Mouse (Mus musculus): ENCODE results near the gene Cdkal1.
A peak's percentile ranks its signal among the peaks of the same experiment; 100 is the strongest.

The Cdkal1 gene

DNA sequence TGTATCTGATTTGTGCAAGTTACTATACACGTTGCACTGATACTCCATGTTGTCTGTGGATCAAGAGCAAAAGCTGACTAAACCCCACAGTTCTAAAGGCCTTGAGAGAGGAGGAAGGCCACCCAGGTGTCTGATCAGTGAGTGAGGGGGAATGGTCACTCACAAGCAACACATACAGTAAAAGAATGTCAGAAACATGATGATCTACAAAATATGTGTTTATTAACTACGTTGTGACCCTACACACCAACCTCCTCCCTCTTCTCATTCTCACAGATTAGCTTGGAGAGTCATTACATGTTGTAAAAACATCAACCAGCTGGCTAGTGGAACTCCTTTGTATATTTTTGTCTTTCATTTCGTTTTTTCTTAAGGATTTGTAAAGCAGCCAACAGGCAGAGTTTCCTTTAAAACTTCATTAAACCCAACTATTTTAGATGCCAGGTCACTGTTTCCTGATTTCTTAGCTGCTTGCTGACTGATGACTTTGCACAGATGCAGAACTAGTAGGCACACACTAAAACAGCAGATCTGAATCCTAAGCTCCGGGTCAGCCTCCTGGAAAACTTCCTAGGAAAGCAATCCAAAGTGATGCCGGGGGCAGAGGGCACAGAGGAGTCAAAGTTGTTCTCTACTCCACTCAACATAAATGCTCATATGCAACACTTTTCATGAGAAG, 157.0 kb downstream of the Cdkal1 start:
- DNase-seq (ENCODE audit: low spot score), result peak; percentile 8

DNA sequence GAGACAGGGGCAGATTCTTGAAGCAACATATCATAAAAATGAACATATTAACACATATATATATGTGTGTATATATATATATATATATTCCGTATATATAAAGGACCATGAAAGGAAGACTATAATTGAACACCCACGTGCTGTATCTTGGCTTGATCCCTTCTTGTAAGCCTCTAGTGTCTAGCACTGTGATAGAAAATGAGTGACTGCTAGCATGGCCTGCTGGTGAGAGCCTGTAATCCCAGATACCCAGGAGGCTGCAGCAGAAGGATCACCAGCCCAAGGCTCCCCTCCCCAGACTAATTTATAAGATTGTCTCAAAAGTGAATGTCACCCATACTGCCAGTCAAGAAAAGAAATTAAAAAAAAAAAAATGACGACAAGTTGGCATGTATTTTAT, 158.2 kb downstream of the Cdkal1 start:
- DNase-seq (ENCODE audit: low spot score), result no peak

DNA sequence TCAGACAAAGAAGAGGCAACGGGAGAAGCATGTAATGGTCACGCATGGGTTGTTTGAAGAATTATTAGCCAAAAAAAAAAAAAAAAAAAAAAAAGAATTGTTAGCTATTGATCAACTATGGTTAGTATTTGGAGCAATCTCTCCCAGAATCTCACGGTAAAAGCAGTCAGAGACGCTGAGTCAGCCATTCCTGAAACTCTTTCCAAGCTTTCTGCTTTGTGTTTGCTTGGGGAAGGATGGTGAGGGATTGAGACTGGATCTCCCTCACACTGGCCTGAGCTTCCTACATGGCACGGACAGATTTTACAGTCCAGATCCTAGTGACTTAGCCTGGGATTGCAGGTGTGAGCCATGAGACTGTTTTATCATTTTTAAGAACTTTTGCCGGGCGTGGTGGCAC, 164.7 kb downstream of the Cdkal1 start:
- DNase-seq (ENCODE audit: low spot score), result no peak

DNA sequence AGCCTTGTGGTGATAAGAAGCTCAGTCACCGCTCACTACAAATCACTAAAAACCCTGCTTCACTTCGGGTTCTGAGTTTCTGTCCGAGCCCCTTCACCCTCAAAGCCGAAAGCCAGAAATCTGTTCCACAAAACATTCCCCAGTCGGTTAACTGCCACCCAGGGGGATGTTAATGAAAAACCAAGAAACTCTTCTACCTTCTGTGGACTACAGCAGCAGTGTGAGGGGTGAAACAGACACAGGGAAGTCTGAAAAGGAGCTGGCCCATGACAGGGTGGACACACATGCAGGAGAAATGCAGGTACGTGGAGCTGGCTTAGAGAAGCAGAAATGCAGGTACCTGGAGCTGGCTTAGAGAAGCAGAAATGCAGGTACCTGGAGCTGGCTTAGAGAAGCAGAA, 166.6 kb downstream of the Cdkal1 start:
- DNase-seq (ENCODE audit: low spot score), result no peak

DNA sequence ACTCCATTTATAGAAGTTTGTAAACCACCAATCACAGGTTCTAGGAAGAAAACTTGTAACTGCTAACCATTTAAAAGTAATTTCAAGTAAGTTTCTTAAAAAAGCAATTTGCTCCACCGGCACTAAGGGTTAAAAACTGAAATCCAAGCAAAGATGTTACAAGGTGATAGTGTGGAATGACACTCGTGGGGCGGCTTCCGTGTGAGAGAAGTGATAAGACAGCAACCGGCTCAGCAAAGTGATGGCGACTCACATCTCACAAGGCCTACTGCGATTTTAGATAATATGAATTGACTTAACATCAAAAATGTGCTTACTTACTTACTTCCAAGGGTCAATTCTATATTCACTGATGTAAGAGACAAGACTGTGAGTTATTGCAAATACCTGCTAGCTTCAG, 167.6 kb downstream of the Cdkal1 start:
- DNase-seq (ENCODE audit: low spot score), result no peak

DNA sequence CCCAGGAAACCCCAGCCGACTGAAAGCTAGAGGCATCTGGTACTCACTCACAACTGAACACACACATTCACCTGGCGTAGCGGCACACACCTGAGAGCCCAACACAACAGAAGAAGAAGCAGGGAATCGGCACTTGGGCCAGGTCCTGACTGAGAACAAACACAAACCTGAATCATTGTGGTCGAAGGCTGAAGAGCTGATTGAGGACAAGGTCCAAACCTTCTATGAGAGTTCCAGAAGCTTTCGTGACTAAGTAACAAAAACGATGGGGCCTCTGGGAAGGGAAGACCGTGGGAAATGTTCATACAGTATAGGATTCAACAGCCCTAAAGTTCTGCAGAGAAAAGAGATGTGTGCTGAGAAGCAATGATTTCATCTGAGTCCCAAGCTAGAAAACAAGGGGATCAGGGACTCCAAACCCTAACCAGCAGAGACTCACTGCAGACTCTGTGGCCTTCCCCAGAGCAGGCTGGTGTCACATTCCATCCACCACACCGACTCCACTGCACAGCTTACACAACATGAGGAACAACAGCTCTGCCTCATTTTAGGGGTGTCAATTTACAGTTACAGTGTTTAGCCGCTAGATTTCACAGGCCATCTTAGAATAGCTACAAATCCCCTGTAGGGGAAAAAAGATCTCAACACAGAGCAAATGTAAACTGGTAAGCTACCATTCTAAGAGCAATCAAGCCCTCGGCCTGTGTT, 175.8 kb downstream of the Cdkal1 start:
- no peak for DNase-seq (ENCODE audit: low spot score)

DNA sequence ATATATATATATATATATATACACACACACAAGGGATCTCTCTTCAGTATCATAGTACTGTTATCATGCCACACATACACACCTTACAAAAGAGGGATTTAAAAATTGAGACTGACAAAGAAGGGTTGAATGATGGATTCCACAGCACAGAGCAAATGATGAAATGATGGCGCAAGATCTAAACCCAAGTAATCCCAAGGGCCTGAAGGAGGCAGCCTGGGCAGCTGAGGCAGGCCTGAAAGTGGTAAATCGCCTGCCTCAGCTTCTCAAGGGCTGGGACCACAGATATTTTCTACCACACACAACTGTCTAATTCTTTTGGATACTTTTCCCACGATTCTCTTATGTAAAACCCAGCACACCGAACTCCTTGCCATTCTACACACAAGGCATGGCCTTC, 177.9 kb downstream of the Cdkal1 start:
- no peak for DNase-seq (ENCODE audit: low spot score)

DNA sequence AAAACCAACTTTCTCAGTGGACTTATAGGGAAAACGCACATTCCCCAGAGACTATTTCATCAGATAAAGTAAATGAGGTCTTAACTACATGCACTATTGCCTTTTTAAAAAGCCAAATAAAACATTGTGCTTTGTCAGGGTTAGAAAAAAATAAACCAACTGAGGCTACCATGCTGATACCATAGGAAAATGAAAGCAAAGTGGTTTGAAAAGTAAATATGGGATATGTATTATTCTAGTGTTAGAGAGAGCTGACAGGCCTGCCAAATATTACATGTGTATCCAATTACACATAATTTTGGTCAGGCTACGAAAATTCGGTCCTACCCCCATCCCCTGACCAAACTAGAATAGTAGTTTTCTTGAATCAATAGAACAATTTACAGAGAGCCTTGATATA, 184.8 kb downstream of the Cdkal1 start:
- DNase-seq (ENCODE audit: low spot score), result no peak

DNA sequence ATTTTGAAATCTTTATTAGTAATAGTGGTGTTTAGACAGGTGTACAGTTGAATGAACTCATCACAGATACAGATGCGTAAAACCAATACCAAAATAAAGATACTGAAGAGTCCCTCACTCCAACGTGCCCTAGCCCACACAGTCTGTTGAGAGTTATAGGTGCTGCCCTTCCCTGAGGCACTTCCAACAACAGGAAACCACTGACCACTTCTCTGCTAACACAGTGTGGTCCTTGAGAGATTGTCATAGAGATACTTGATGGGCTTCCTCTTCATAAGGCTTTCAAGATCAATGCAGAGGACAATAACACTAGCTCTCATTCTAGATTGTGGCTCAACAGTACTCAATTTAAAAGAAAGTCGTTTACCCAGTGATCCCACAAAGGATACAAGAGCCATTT, 191.6 kb downstream of the Cdkal1 start:
- no peak for DNase-seq (ENCODE audit: low spot score)

DNA sequence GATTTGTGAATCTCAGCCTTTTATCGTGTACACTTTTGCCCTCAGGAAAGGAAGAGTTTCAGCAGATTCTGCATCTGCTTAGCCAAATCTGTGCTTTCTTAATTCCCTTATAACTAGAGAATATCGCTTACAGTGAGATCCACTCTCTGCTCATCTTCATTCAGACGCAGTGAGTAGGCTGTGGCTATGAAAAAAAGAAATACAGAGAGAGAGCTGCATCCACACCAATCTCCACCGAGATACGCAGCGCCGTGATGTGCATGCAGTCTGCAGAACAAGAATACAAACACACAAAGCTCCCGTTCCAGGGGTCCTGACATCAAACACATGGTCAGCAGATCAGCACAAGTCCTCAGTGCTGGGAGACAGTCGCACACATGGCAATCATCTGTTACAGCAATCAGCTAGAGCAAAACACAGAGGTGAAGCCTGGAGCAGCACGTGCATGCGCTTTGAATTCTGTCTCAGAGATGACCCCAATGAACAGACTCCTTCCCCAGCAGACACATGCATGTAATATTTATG, 199.6 kb downstream of the Cdkal1 start:
- DNase-seq (ENCODE audit: low spot score), result no peak

DNA sequence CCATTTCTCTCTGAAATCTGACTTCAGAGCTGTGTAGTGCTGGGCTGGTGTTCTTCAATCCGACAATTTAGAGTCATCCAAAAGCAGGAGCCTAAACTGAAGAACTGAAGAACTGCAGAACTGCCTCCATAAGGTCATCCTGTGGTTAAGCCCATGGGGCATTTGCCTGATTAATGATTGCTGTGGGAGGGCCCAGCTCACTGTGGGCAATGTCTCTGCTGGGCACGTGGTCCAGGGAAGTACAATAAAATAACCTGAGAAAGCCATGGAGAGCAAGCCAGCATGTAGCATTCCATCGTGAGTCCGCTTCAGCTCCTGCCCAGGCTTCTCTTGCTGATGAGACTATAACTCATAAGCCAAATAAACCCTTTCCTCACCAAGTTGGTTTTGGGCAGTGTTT, 202.1 kb downstream of the Cdkal1 start:
- no peak for DNase-seq (ENCODE audit: low spot score)

DNA sequence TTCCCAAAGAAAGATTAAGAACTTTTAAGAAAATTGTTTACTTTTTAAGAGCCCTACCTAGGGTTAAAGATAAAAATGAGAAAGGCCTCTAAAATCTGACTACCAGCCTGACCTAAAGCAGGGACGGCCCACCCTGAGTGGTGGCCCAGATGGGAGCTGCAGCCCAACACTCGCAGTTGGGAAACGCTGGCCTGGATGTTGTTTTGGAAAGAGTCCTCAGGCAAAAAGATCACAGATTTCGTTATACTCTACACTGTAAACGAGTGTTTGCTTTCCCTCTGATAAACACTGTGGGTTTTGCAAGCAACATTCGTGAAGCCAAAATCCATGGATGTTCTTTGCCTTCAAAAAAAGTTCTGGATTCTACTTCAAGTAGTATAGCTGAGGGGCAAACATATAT, 202.7 kb downstream of the Cdkal1 start:
- peak; percentile 39 for DNase-seq (ENCODE audit: low spot score)

DNA sequence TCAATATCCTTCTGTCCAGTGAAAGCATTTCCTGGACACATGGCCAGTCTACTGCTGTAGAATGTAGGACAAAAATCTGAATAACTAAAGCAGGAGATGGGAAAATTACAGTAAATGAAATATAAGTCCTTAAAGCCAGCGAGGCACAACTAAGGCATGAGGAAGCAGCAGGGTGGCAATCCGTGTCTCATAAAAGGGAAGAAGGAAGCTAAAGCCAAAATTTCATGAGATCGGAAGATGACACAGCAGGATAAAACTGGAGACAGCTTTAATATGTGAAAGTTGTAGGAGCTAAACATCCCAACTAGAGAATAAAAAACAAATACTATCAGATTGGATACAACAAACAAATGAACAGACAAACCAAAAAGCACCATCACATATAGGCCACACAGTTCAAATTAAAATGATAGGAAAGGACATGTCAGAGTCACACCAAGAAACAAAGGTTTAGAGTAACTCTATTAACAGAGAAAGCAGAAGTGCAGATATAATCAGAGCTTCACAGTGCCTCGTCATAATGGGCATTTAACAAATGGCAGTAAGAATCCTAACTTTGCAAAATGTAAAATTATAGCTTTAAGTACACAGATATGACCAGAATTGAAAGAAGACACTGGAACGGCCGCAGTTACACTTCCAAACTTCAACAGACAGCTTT, 204.8 kb downstream of the Cdkal1 start:
- no peak for DNase-seq (ENCODE audit: low spot score)

DNA sequence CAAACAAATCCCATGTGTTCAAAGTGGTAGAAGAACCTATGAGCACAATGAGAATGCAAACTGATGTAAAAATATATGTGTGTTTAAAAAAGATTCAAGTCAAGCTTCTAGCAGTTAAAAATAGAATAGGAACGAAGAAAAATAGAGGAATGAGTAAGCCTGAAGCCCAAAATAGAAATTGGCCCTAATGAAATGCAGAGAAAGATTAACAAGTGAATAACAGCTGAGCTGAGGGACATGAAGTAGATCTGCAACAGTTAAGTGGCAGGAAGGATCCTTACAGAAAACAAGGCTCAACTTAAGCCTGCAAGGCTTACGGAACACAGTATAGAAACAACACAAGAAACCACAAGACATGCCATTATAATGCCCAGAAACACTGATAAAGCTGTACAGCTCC, 205.9 kb downstream of the Cdkal1 start:
- DNase-seq (ENCODE audit: low spot score), result no peak

DNA sequence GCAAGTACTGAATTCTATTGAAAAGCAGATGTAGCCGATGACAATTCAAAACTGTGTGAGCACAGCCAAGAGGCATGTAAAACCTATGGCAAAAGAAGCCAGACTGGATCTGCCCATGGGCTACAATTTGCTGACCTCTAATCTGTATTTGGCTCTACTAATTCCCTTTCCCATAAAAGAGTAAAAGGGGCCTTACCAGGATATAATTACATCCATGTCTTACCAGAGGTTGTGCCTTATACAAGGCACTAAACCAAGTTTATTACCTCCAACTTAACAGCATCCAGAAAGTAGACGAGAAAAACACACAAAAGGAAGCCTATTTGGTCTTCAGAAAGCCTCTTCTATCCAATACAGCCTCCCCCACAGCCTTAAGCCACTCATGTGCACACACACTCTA, 213.2 kb downstream of the Cdkal1 start:
- DNase-seq (ENCODE audit: low spot score), result no peak

DNA sequence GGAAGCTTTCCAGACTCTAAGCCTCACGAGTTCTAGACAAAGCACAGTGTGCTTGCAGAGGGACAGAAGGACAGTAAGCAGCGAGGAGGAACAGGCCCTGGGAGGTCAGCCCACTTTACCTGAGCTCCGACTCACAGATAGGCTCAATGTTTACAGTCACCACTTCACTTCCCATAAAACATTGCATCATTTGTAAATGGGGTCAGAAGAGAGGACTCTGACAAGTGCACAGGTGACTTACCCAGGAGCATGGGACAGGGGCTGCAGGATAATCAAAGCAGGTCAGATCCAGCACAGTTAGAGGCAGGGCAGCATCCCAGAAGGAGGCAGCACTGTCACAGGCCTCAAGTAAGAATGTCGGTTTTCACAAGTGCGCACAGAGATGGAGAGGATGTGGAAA, 214.3 kb downstream of the Cdkal1 start:
- DNase-seq (ENCODE audit: low spot score), result no peak

DNA sequence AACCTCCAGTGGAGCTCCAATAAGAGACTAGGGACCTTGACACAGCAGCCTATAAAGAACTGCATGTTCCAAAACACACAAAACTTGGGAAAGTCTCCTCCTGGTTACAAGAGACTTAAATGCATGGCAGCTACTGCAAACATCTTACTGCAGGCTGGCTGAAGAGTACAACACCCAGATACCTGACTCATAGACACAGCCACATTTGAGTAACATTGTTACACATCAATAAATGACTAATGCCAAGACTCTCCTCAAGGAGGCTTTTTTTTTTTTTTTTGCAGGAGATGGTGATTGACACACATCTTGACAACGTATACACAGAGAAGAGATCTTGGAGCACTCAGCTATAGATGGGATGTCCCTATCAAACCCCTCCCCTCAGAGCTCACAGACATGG, 215.3 kb downstream of the Cdkal1 start:
- DNase-seq (ENCODE audit: low spot score), result no peak

DNA sequence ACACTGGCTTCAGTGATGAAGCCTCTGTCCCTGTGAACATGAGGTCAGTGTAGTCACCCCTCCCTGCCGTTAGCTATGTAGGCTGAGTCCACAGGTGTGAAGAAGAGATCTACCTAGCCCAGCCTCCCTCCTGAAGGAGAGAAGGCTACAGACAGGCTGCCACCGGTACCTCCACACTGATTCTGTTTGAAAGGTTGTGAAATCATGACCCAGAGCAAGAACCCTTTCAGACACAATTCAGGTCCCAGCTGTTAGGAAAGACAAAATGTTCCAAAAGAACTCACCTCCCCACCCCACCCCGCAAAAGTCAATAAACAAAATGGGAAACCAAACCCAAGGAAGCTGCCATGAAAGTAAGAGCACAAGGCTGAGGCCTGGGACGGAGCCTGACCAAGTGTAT, 217.2 kb downstream of the Cdkal1 start:
- no peak for DNase-seq (ENCODE audit: low spot score)

DNA sequence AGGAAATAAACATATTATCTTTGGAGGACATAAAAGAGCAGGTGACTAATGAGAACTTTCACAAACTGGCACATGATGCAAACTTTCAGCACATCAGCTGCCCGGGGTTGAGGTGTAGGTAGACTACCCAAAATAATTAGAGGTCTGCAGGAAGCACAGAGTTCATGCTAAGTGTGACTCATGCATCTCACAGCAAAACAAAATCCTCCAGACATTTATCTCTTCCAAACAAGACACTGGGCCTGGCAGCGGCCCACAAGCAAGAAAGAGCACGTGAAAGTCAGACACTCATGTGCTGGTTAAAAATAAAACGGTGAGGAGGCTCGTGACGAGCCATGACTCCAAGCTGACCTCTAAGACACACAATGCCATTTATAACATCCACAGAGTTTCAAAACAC, 217.7 kb downstream of the Cdkal1 start:
- peak; percentile 13 for DNase-seq (ENCODE audit: low spot score)

DNA sequence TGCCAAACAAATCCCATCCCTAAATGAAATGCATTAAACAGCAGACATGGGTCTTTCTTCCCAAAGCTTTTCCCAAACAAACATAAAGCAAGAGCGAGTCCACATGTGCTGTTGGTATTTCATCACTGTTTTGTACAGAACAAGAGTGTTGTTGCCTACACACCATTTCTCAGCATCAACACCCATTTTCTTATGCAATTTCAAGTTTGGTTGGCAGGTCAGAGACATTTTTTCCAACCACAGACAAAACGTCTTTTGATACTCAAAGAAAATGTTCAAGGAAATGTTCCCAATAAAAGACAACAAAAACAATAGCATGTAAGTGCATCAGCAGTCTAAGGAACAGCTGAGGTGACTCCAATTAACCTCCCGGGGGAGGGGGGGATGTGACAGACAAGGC, 219.9 kb downstream of the Cdkal1 start:
- no peak for DNase-seq (ENCODE audit: low spot score)

DNA sequence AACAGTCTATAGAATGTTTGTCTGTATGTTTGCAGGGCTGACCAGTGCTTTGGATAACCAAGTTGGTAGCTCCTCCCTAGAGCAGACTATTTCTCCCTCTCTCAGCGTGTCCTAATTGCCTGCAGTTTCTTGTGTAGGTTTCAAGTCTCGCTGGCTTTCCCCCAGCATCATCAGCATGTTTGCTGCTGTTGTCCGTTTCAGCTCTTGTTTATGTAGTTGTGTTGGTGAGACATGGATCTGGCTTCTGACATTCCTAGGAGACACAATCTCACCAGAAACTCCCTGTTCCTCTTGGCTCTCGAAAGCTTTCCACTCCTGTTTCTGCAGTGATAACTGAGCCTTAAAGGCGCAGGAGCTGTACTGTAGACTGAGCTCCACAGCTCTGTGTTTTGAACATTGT, 224.1 kb downstream of the Cdkal1 start:
- peak; percentile 36 for DNase-seq (ENCODE audit: low spot score)

DNA sequence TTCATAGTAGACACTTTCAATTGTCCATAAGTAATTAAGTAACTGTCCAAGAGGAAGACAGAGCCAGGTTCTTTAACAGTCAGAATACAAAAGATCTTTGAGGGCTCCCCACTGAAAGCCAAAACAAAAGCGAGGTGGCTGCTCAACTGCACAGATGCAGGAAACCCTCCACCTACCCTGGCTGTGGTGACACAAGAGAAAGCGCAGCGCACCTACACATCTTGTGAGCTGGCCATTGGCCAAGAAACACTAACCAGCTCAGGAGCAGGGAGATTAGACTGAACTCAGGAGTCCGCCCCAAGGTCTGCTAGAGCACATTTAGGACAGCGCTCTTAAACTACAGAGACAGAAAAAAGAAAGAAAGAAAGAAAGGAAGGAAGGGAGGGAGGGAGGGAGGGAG, 226.9 kb downstream of the Cdkal1 start:
- peak; percentile 41 for DNase-seq (ENCODE audit: low spot score)

DNA sequence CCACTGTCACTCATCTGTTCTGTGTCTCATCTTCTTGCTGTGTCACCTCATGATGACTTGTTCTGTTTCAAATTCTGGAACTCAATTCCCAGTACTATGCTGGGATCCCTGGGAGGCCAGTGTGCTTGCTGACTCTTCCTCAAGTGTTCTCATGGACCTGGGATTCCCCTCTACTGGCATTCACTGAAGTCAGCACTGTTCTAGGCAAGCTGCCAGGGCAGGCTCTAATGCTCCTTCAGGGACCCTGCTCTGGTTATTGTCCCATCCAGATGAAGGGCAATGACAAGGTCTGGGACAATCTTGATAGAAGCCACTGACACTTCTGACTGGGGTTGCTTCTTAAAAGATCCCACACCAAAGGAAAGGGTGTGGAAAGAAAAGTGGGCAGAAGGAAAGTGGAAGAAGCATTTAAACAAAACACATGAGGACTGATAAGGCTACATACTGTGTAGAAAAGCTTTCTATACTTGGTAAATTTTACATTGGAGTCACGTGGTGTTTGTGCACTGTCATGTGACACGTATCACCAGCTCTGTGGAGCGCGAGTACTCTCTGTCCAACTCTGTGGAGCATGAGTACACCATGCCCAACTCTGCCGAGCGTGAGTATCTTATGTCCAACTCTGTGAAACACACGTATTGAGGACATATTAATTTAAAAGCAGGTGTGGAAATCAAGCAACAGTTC, 227.9 kb downstream of the Cdkal1 start:
- peak; percentile 18 for DNase-seq (ENCODE audit: low spot score)
